15 mouse cellular contexts compared by ENCODE assay signal in genomic region chr7:63901942-63902341, GRCm38 (mm10). TPM values are rescaled to one million over a fixed set of nuclear protein-coding genes. Genes with fewer than 3 reads are reported as not detected.
DNase-seq lines count a peak whose midpoint lies in the region; ATAC-seq and TF ChIP-seq lines count a peak whose summit lies in the region.
"Had no signal": no experiment of that assay in that cellular context is flagged by ENCODE, and none has a peak within 500 bp of the region (broad histone marks: within the 10 kb centered on the region; RNA-seq: fewer than 3 reads in every experiment).

No protein-coding gene starts in this region.

- H3K9me3 ChIP-seq in forebrain, embryonic 15.5 days: no peaks in the 10 kb centered on the region
- no peaks in the 10 kb centered on the region for H3K9me3 ChIP-seq in forebrain, embryonic 12.5 days
- no peaks in the 10 kb centered on the region for H3K9me3 ChIP-seq in kidney, embryonic 15.5 days (replicated peaks)
- H3K9me3 ChIP-seq in midbrain, embryonic 13.5 days: no peaks in the 10 kb centered on the region
- H3K9me3 ChIP-seq in midbrain, embryonic 11.5 days (ENCODE audit: control insufficient read depth, low read length): no peaks in the 10 kb centered on the region
- H3K9me3 ChIP-seq: midbrain, embryonic 12.5 days had no signal

- no peak for TF ChIP-seq CTCF in kidney, adult 2 months (conservative IDR thresholded peaks at IDR 0.05; ENCODE audit: insufficient read depth, insufficient read length, low read depth, low read length)

- no peak for ATAC-seq in forebrain, embryonic 15.5 days (replicated peaks)
- ATAC-seq in forebrain, embryonic 12.5 days (ENCODE audit: low FRiP score): no peak
- ATAC-seq in kidney, embryonic 15.5 days (replicated peaks; ENCODE audit: low FRiP score): no peak
- no peak for ATAC-seq in midbrain, embryonic 13.5 days
- ATAC-seq in midbrain, embryonic 11.5 days (ENCODE audit: low FRiP score): no peak

- H3K4me3 ChIP-seq in forebrain, embryonic 15.5 days: no peak overlapping the region
- no peak overlapping the region for H3K4me3 ChIP-seq in forebrain, embryonic 12.5 days (replicated peaks)
- H3K4me3 ChIP-seq in kidney, adult 2 months (ENCODE audit: insufficient read depth, low read depth, low read length): no peak overlapping the region
- H3K4me3 ChIP-seq in kidney, embryonic 15.5 days (replicated peaks): no peak overlapping the region
- no peak overlapping the region for H3K4me3 ChIP-seq in midbrain, embryonic 13.5 days (replicated peaks)
- no peak overlapping the region for H3K4me3 ChIP-seq in midbrain, embryonic 11.5 days (ENCODE audit: low read depth, low read length)
- H3K4me3 ChIP-seq: midbrain, embryonic 12.5 days had no signal

- no peak overlapping the region for H3K4me2 ChIP-seq in forebrain, embryonic 15.5 days (replicated peaks)
- no peak overlapping the region for H3K4me2 ChIP-seq in forebrain, embryonic 12.5 days
- no peak overlapping the region for H3K4me2 ChIP-seq in kidney, embryonic 15.5 days
- H3K4me2 ChIP-seq in midbrain, embryonic 13.5 days (replicated peaks): no peak overlapping the region
- H3K4me2 ChIP-seq in midbrain, embryonic 11.5 days: no peak overlapping the region
- H3K4me2 ChIP-seq: midbrain, embryonic 12.5 days had no signal

- H3K9ac ChIP-seq in forebrain, embryonic 15.5 days (replicated peaks): no peak overlapping the region
- H3K9ac ChIP-seq in forebrain, embryonic 12.5 days: no peak overlapping the region
- H3K9ac ChIP-seq in kidney, embryonic 15.5 days: no peak overlapping the region
- H3K9ac ChIP-seq in midbrain, embryonic 13.5 days (replicated peaks): no peak overlapping the region; the same call in 1 of the 2 replicates
- H3K9ac ChIP-seq in midbrain, embryonic 11.5 days (ENCODE audit: low read length): no peak overlapping the region
- H3K9ac ChIP-seq: liver, embryonic 14.5 days; midbrain, embryonic 12.5 days had no signal

- H3K4me1 ChIP-seq in forebrain, embryonic 15.5 days: peaks cover 51% of the 10 kb centered on the region
- H3K4me1 ChIP-seq in forebrain, embryonic 12.5 days: peaks cover 43% of the 10 kb centered on the region
- H3K4me1 ChIP-seq in kidney, adult 2 months (ENCODE audit: control insufficient read depth, insufficient read depth, low read length): peaks cover 47% of the 10 kb centered on the region
- peaks cover 36% of the 10 kb centered on the region for H3K4me1 ChIP-seq in kidney, embryonic 15.5 days
- peaks cover 46% of the 10 kb centered on the region for H3K4me1 ChIP-seq in midbrain, embryonic 13.5 days (replicated peaks)
- peaks cover 12% of the 10 kb centered on the region for H3K4me1 ChIP-seq in midbrain, embryonic 11.5 days (ENCODE audit: control insufficient read depth, insufficient read depth, low read length)

- H3K27me3 ChIP-seq in forebrain, embryonic 15.5 days: no peaks in the 10 kb centered on the region
- no peaks in the 10 kb centered on the region for H3K27me3 ChIP-seq in forebrain, embryonic 12.5 days
- H3K27me3 ChIP-seq in kidney, adult 2 months (replicated peaks; ENCODE audit: control insufficient read depth, insufficient read depth, low read length): no peaks in the 10 kb centered on the region
- no peaks in the 10 kb centered on the region for H3K27me3 ChIP-seq in kidney, embryonic 15.5 days
- H3K27me3 ChIP-seq in midbrain, embryonic 13.5 days: no peaks in the 10 kb centered on the region
- H3K27me3 ChIP-seq in midbrain, embryonic 11.5 days (ENCODE audit: control insufficient read depth, insufficient read depth, low read length): no peaks in the 10 kb centered on the region
- H3K27me3 ChIP-seq: midbrain, embryonic 12.5 days had no signal

- no peaks in the 10 kb centered on the region for H3K36me3 ChIP-seq in forebrain, embryonic 15.5 days
- no peaks in the 10 kb centered on the region for H3K36me3 ChIP-seq in forebrain, embryonic 12.5 days (replicated peaks)
- no peaks in the 10 kb centered on the region for H3K36me3 ChIP-seq in kidney, adult 2 months (ENCODE audit: control insufficient read depth, insufficient read depth, low read length)
- H3K36me3 ChIP-seq in kidney, embryonic 15.5 days: no peaks in the 10 kb centered on the region
- no peaks in the 10 kb centered on the region for H3K36me3 ChIP-seq in midbrain, embryonic 13.5 days
- no peaks in the 10 kb centered on the region for H3K36me3 ChIP-seq in midbrain, embryonic 11.5 days (ENCODE audit: control insufficient read depth, insufficient read depth, low read length)
- H3K36me3 ChIP-seq: midbrain, embryonic 12.5 days had no signal

- no peak for TF ChIP-seq POLR2A in kidney, adult 2 months (IDR thresholded peaks at IDR 0.05; ENCODE audit: low read depth, low read length)

- no peak for DNase-seq in kidney, adult 2 months
- DNase-seq in midbrain, embryonic 11.5 days (ENCODE audit: low spot score, missing footprints): no peak
- DNase-seq in thymus, postnatal 4 days: peak; percentile 50
- DNase-seq: cerebellum, adult 8-10 months; lung, postnatal 36 days; spleen, adult 18-20 months had no signal

- peak overlapping the region; percentile 55 for H3K27ac ChIP-seq in forebrain, embryonic 15.5 days (replicated peaks)
- no peak overlapping the region for H3K27ac ChIP-seq in forebrain, embryonic 12.5 days
- H3K27ac ChIP-seq in kidney, adult 2 months (ENCODE audit: insufficient read depth, low read depth, low read length): peak overlapping the region; percentile 15
- no peak overlapping the region for H3K27ac ChIP-seq in kidney, embryonic 15.5 days
- 0 out of 2 replicates have a peak overlapping the region, but pooled peaks have one; percentile 19 for H3K27ac ChIP-seq in midbrain, embryonic 13.5 days
- no peak overlapping the region for H3K27ac ChIP-seq in midbrain, embryonic 11.5 days (ENCODE audit: low read depth, low read length)
- H3K27ac ChIP-seq: liver, embryonic 14.5 days; midbrain, embryonic 12.5 days had no signal

- WGBS in forebrain, embryonic 15.5 days: 72% methylated on average over 3 of the region's 3 CpGs
- 73% methylated on average over 3 of the region's 3 CpGs for WGBS in forebrain, embryonic 12.5 days
- WGBS in kidney, adult 2 months: 49% methylated on average over 3 of the region's 3 CpGs
- 79% methylated on average over 3 of the region's 3 CpGs for WGBS in kidney, embryonic 15.5 days
- 71% methylated on average over 3 of the region's 3 CpGs for WGBS in midbrain, embryonic 13.5 days
- 77% methylated on average over 3 of the region's 3 CpGs for WGBS in midbrain, embryonic 11.5 days

RNA-seq across cellular contexts. Expression of gene E030018B13Rik, which starts 14.7 kb away (rescaled TPM):
- 0.31 and 0.39 TPM in 2 replicates for polyA plus RNA-seq in forebrain, embryonic 15.5 days (2015; fragmentation: Nextera tagmentation; extraction: Ambion mirVana)
- polyA plus RNA-seq in forebrain, embryonic 12.5 days (2016; fragmentation: Nextera tagmentation; extraction: Ambion mirVana): not detected in 2 replicates
- not detected in 2 replicates for polyA plus RNA-seq in kidney, adult 2 months (2012; rRNA removed)
- polyA plus RNA-seq in kidney, embryonic 15.5 days (2015; fragmentation: Nextera tagmentation; extraction: Ambion mirVana): 0.22 TPM in 1 of 2 replicates, not detected in the other
- polyA plus RNA-seq in midbrain, embryonic 13.5 days (2015; fragmentation: Nextera tagmentation; extraction: Ambion mirVana): 0.22 and 0.27 TPM in 2 replicates
- polyA plus RNA-seq in midbrain, embryonic 11.5 days (2014; fragmentation: Nextera tagmentation; extraction: Ambion mirVana): 0.14 TPM in 1 of 2 replicates, not detected in the other
- polyA plus RNA-seq: brain, embryonic 14.5 days; kidney, postnatal 0 days; liver, embryonic 14.5 days; midbrain, embryonic 12.5 days; stomach, postnatal 0 days had no signal

RNA-seq across cellular contexts. Expression of gene Klf13, which starts 36.8 kb away (rescaled TPM):
- polyA plus RNA-seq in forebrain, embryonic 15.5 days (2015; fragmentation: Nextera tagmentation; extraction: Ambion mirVana): 34.7 and 34.8 TPM in 2 replicates
- 21.9 and 26.1 TPM in 2 replicates for polyA plus RNA-seq in forebrain, embryonic 12.5 days (2016; fragmentation: Nextera tagmentation; extraction: Ambion mirVana)
- polyA plus RNA-seq in kidney, adult 2 months (2012; rRNA removed): 30.6 and 31.2 TPM in 2 replicates
- 21.8 and 23.3 TPM in 2 replicates for polyA plus RNA-seq in kidney, embryonic 15.5 days (2015; fragmentation: Nextera tagmentation; extraction: Ambion mirVana)
- polyA plus RNA-seq in midbrain, embryonic 13.5 days (2015; fragmentation: Nextera tagmentation; extraction: Ambion mirVana): 24.4 and 24.7 TPM in 2 replicates
- 31.5 and 32.0 TPM in 2 replicates for polyA plus RNA-seq in midbrain, embryonic 11.5 days (2014; fragmentation: Nextera tagmentation; extraction: Ambion mirVana)

Comparison
In these comparisons a context has a peak if more than half of its experiments do, and no peak if none do; other contexts are left out.
1. H3K27ac ChIP-seq: peak in forebrain, embryonic 15.5 days (single experiment), kidney, adult 2 months (single experiment) and midbrain, embryonic 13.5 days (single experiment); none in forebrain, embryonic 12.5 days (single experiment), kidney, embryonic 15.5 days (single experiment) and midbrain, embryonic 11.5 days (single experiment).